8 mouse cellular contexts compared by ENCODE assay signal in the genomic region with DNA sequence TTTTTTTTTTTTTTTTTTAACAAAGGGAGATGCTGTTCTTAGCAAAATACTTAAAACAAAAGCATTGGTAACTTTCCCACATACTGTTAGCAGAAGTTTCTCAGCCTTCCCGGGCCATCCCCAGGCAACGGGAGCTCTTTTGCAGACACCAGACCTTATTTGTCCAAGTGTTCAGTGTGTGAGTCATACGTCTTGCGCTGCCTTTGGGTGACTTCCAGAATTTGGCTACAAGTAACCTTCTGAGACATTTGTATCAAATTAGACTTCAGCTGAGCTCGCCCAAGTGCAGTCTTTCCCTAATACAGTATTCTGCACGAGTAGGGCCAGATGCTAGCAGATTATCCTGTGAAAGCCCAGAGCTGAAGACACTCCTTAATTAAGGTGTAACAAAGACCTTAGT. TPM values are rescaled to one million over a fixed set of nuclear protein-coding genes. Genes with fewer than 3 reads are reported as not detected.
DNase-seq lines count a peak whose midpoint lies in the region; ATAC-seq and TF ChIP-seq lines count a peak whose summit lies in the region.

No protein-coding gene starts in this region.

- 38% methylated on average over 6 of the region's 6 CpGs for WGBS in hindbrain, postnatal 0 days
- 74% methylated on average over 6 of the region's 6 CpGs for WGBS in hindbrain, embryonic 10.5 days
- WGBS in heart, embryonic 14.5 days, result 23% methylated on average over 6 of the region's 6 CpGs
- WGBS in lung, adult 2 months, result 44% methylated on average over 6 of the region's 6 CpGs
- WGBS in midbrain, embryonic 13.5 days, result 79% methylated on average over 6 of the region's 6 CpGs

- TF ChIP-seq CTCF in hindbrain, postnatal 0 days (IDR thresholded peaks at IDR 0.05; ENCODE audit: low read depth), result no peak
- no peak for TF ChIP-seq CTCF in lung, adult 2 months (IDR thresholded peaks at IDR 0.05; ENCODE audit: insufficient read depth, low read length)

- peak; percentile 62 for ATAC-seq in hindbrain, postnatal 0 days
- ATAC-seq in heart, embryonic 14.5 days (ENCODE audit: insufficient number of reproducible peaks, insufficient read depth, low FRiP score, low read depth), result no peak
- ATAC-seq in midbrain, embryonic 13.5 days, result no peak

- H3K4me3 ChIP-seq in hindbrain, postnatal 0 days (ENCODE audit: low read length), result no peak overlapping the region
- H3K4me3 ChIP-seq in hindbrain, embryonic 10.5 days, result no peak overlapping the region
- H3K4me3 ChIP-seq in heart, embryonic 14.5 days (ENCODE audit: control insufficient read depth in 1 of 2, insufficient read depth in 1 of 2, low read depth in 1 of 2, low read length in 2 of 2), result no peak overlapping the region
- no peak overlapping the region for H3K4me3 ChIP-seq in lung, adult 2 months (replicated peaks; ENCODE audit: extremely low read depth, low read depth, low read length)
- H3K4me3 ChIP-seq in midbrain, embryonic 13.5 days (replicated peaks), result no peak overlapping the region

- H3K36me3 ChIP-seq in hindbrain, postnatal 0 days (ENCODE audit: insufficient read depth, low read length), result no peaks in the 10 kb centered on the region
- no peaks in the 10 kb centered on the region for H3K36me3 ChIP-seq in hindbrain, embryonic 10.5 days
- peaks cover 40% of the 10 kb centered on the region for H3K36me3 ChIP-seq in heart, embryonic 14.5 days (ENCODE audit: control insufficient read depth, insufficient read depth, low read length)
- no peaks in the 10 kb centered on the region for H3K36me3 ChIP-seq in midbrain, embryonic 13.5 days

- no peak overlapping the region for H3K27ac ChIP-seq in hindbrain, postnatal 0 days
- H3K27ac ChIP-seq in hindbrain, embryonic 10.5 days, result no peak overlapping the region
- peak overlapping the region; percentile 33 to 58; a peak in 3 of 4 replicates for H3K27ac ChIP-seq in heart, embryonic 14.5 days (replicated peaks in 1 of 2; ENCODE audit: control insufficient read depth in 1 of 2, insufficient read depth in 1 of 2, low read depth in 2 of 2, low read length in 2 of 2)
- H3K27ac ChIP-seq in midbrain, embryonic 13.5 days, result no peak overlapping the region

- no peak for TF ChIP-seq POLR2A in lung, adult 2 months (IDR thresholded peaks at IDR 0.05; ENCODE audit: borderline replicate concordance, extremely low read depth, low read depth, low read length)

- no peaks in the 10 kb centered on the region for H3K9me3 ChIP-seq in hindbrain, postnatal 0 days (ENCODE audit: low read length)
- H3K9me3 ChIP-seq in hindbrain, embryonic 10.5 days, result no peaks in the 10 kb centered on the region
- no peaks in the 10 kb centered on the region for H3K9me3 ChIP-seq in heart, embryonic 14.5 days (ENCODE audit: control insufficient read depth, low read length)
- no peaks in the 10 kb centered on the region for H3K9me3 ChIP-seq in midbrain, embryonic 13.5 days

- H3K9ac ChIP-seq in hindbrain, postnatal 0 days (replicated peaks; ENCODE audit: low read length), result no peak overlapping the region
- H3K9ac ChIP-seq in heart, embryonic 14.5 days (ENCODE audit: low read length), result no peak overlapping the region
- no peak overlapping the region for H3K9ac ChIP-seq in midbrain, embryonic 13.5 days (replicated peaks)

- DNase-seq in hindbrain, postnatal 0 days (ENCODE audit: low spot score), result peak; percentile 70
- DNase-seq in hindbrain, embryonic 10.5 days (ENCODE audit: low spot score), result no peak
- DNase-seq in adrenal gland, postnatal 25 days, result peak; percentile 57
- DNase-seq in lung, adult 2 months, result peak; percentile 39
- no peak for DNase-seq in spleen, postnatal 4 days (ENCODE audit: low spot score in 2 of 2)
- no peak for DNase-seq in cerebellum, adult 8-10 months

- no peak overlapping the region for H3K4me2 ChIP-seq in hindbrain, postnatal 0 days (ENCODE audit: low read depth, low read length)
- no peak overlapping the region for H3K4me2 ChIP-seq in heart, embryonic 14.5 days (ENCODE audit: low read length)
- H3K4me2 ChIP-seq in midbrain, embryonic 13.5 days (replicated peaks), result no peak overlapping the region

- H3K27me3 ChIP-seq in hindbrain, postnatal 0 days (ENCODE audit: insufficient read depth, low read length), result no peaks in the 10 kb centered on the region
- no peaks in the 10 kb centered on the region for H3K27me3 ChIP-seq in hindbrain, embryonic 10.5 days (ENCODE audit: insufficient read depth, poor library complexity, severe bottlenecking)
- H3K27me3 ChIP-seq in heart, embryonic 14.5 days (ENCODE audit: control insufficient read depth, insufficient read depth, low read length), result no peaks in the 10 kb centered on the region
- no peaks in the 10 kb centered on the region for H3K27me3 ChIP-seq in midbrain, embryonic 13.5 days

- H3K4me1 ChIP-seq in hindbrain, postnatal 0 days (ENCODE audit: insufficient read depth, low read length), result no peaks in the 10 kb centered on the region
- 0 out of 2 replicates have a peak, but pooled peaks cover 5% of the 10 kb centered on the region for H3K4me1 ChIP-seq in hindbrain, embryonic 10.5 days (replicated peaks)
- peaks cover 22 to 44% of the 10 kb centered on the region in 2 experiments for H3K4me1 ChIP-seq in heart, embryonic 14.5 days (ENCODE audit: control insufficient read depth in 2 of 2, insufficient read depth in 2 of 2, low read length in 2 of 2)
- peaks cover 2% of the 10 kb centered on the region for H3K4me1 ChIP-seq in lung, adult 2 months (ENCODE audit: control insufficient read depth, insufficient read depth, low read length)
- H3K4me1 ChIP-seq in midbrain, embryonic 13.5 days (replicated peaks), result no peaks in the 10 kb centered on the region

RNA-seq across cellular contexts. Expression of a gene that starts 56.7 kb away (rescaled TPM):
- 4.7 and 6.3 TPM in 2 replicates for total RNA-seq in hindbrain, postnatal 0 days (2014; rRNA removed)
- 15.6 and 19.5 TPM in 2 replicates for polyA plus RNA-seq in hindbrain, postnatal 0 days (2015; fragmentation: Nextera tagmentation; extraction: Ambion mirVana)
- 27.4 and 33.1 TPM in 2 replicates for polyA plus RNA-seq in hindbrain, embryonic 10.5 days (2016; fragmentation: Nextera tagmentation; extraction: Ambion mirVana)
- 20.6 and 21.4 TPM in 2 replicates for total RNA-seq in adrenal gland, postnatal 25 days (2021)
- 15.3 and 15.5 TPM in 2 replicates for polyA plus RNA-seq in heart, embryonic 14.5 days (2014; fragmentation: Nextera tagmentation; extraction: Ambion mirVana)
- 3.3 and 5.7 TPM in 2 replicates for polyA plus RNA-seq in lung, adult 2 months (2012; rRNA removed)
- 28.3 and 29.5 TPM in 2 replicates for polyA plus RNA-seq in midbrain, embryonic 13.5 days (2015; fragmentation: Nextera tagmentation; extraction: Ambion mirVana)

Comparison
In these comparisons a context has a peak if more than half of its experiments do, and no peak if none do; other contexts are left out.
1. DNase-seq: peak in hindbrain, postnatal 0 days (single experiment), adrenal gland, postnatal 25 days (single experiment) and lung, adult 2 months (single experiment); none in hindbrain, embryonic 10.5 days (single experiment), spleen, postnatal 4 days (0 of 2) and cerebellum, adult 8-10 months (single experiment).
2. H3K27ac ChIP-seq: peak in heart, embryonic 14.5 days (2 of 2); none in hindbrain, postnatal 0 days (single experiment), hindbrain, embryonic 10.5 days (single experiment) and midbrain, embryonic 13.5 days (single experiment).